Mouse (Mus musculus): ENCODE data around the gene Gm28374.

GRCm38 (mm10) chr19:6061021-6061533, 21.0 kb downstream of the Gm28374 start, which contains the start of gene Znhit2:
- TF ChIP-seq CTCF (IDR thresholded peaks at IDR 0.05; ENCODE audit: low read depth) (peak; percentile 17; the same call in 1 of the 2 replicates), EP300 (IDR thresholded peaks at IDR 0.05; ENCODE audit: low read depth) (no peak)
